Mouse (Mus musculus) limb, embryonic 11.5 days (tissue): Measurements from ENCODE around the gene Gna13. TPM values are rescaled to one million over a fixed set of nuclear protein-coding genes. Genes with fewer than 3 reads are reported as not detected.

Experiments used
- ATAC-seq: fragments of 200-750 bp; cut with Nextera tagmentation; 2 replicates; pipeline ENCODE4 v1.8.0; 2017; ENCODE audit warnings: low read depth; ENCODE audit not compliant: insufficient number of reproducible peaks, low FRiP score, low TSS enrichment
- DNase-seq: peaks from one replicate; pipeline ENCODE4 v3.0.0-alpha.2; 2015; ENCODE audit warnings: low spot score
- H3K27ac ChIP-seq: fragments of 300-500 bp; sonication (generic); replicated peaks from 2 replicates; pipeline ENCODE4 v1.5.1; 2014; ENCODE audit warnings: low read depth, mild to moderate bottlenecking, low read length
- H3K27me3 ChIP-seq: fragments of 300-500 bp; sonication (generic); 2 replicates; pipeline ENCODE4 v1.6.1; 2014; ENCODE audit warnings: mild to moderate bottlenecking, low read length, mixed read lengths; ENCODE audit not compliant: control insufficient read depth, insufficient read depth
- H3K36me3 ChIP-seq: fragments of 300-500 bp; sonication (generic); 2 replicates; pipeline ENCODE4 v1.6.1; 2014; ENCODE audit warnings: mild to moderate bottlenecking, low read length, moderate library complexity, mixed read lengths; ENCODE audit not compliant: control insufficient read depth, insufficient read depth
- H3K4me1 ChIP-seq: fragments of 300-500 bp; sonication (generic); 2 replicates; pipeline ENCODE4 v1.6.1; 2014; ENCODE audit warnings: low read length, mixed read lengths; ENCODE audit not compliant: control insufficient read depth, insufficient read depth
- H3K4me2 ChIP-seq: fragments of 300-500 bp; sonication (generic); 2 replicates; pipeline ENCODE4 v1.6.1; 2014; ENCODE audit warnings: low read depth, mild to moderate bottlenecking, moderate library complexity; ENCODE audit not compliant: severe bottlenecking
- H3K4me3 ChIP-seq: fragments of 300-500 bp; sonication (generic); 2 replicates; pipeline ENCODE4 v1.5.1; 2014; ENCODE audit warnings: low read depth, low read length
- H3K9ac ChIP-seq: fragments of 300-500 bp; sonication (generic); 2 replicates; pipeline ENCODE4 v1.6.1; 2014; ENCODE audit warnings: mild to moderate bottlenecking, low read length
- H3K9me3 ChIP-seq: fragments of 300-500 bp; sonication (generic); 2 replicates; pipeline ENCODE4 v1.6.1; 2016; ENCODE audit warnings: low read length; ENCODE audit not compliant: control insufficient read depth
- WGBS: fragments of 180-500 bp; shearing (Covaris S2); extraction: QIAGEN DNeasy Blood & Tissue Kit; methylation state at CpG from one replicate; pipeline ENCODE4 v1.1.7; 2014; 5-methylcytosine and 5-hydroxymethylcytosine counted together
- polyA plus RNA-seq: library from polyadenylated mRNA; unstranded; fragments of >200 nt; fragmentation: Nextera tagmentation; extraction: Ambion mirVana; gene quantifications from 2 replicates; pipeline ENCODE4 v1.2.1, GENCODE M21; 2014

The Gna13 gene
- polyA plus RNA-seq, 1 experiment from 2014 or later, result 25.4 TPM

DNA sequence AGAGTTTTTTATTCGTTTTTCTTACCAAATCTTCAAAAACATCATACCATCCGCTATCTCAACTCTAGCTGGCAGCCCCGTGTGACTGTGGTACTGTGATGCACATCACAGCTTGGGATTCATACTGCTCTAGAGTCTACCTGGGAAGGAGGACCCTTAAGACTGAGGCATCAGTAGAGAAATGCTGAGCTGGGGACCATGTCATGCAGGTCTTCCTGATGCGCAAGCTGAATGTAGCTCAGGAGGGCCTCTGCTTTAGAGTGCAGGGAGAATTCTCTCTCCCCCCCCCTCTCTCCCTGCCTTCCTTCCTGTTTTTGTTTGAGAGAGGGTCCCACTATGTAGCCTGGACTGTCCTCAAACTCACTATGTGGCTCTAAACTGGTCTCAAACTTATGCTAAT, 78.0 kb downstream of the Gna13 start:
- DNase-seq (no peak), ATAC-seq (no peak)
- no peak overlapping the region for H3K4me3 ChIP-seq
- WGBS, result 63% methylated on average over 4 of the region's 4 CpGs
- H3K4me2 ChIP-seq, result peak overlapping the region; percentile 83; the same call in 1 of the 2 replicates
- H3K36me3 ChIP-seq, result 0 out of 2 replicates have a peak, but pooled peaks cover 2% of the 10 kb centered on the region
- H3K27me3 ChIP-seq, result no peaks in the 10 kb centered on the region
- no peak overlapping the region for H3K27ac ChIP-seq
- no peaks in the 10 kb centered on the region for H3K9me3 ChIP-seq
- no peaks in the 10 kb centered on the region for H3K4me1 ChIP-seq
- no peak overlapping the region for H3K9ac ChIP-seq

DNA sequence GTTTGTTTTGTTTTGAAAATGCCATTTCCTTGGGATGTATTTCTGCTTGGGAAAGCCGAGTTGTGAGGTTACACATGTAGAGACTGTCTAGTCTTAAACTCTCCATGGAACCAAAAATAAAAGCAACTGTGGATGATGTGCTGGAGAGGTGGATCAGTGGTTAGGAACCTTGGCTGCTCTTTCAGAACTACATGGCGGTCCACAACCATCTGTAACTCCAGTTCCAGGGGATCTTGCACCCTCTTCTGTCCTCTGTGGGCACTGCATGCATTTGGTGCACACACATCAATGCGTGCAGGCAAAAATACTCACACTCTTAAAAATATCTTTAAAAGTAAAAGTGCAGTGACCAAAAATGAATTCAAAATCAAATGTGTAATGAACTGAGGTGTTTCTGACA, 78.5 kb downstream of the Gna13 start:
- DNase-seq, result peak; percentile 58
- no peak overlapping the region for H3K4me2 ChIP-seq

DNA sequence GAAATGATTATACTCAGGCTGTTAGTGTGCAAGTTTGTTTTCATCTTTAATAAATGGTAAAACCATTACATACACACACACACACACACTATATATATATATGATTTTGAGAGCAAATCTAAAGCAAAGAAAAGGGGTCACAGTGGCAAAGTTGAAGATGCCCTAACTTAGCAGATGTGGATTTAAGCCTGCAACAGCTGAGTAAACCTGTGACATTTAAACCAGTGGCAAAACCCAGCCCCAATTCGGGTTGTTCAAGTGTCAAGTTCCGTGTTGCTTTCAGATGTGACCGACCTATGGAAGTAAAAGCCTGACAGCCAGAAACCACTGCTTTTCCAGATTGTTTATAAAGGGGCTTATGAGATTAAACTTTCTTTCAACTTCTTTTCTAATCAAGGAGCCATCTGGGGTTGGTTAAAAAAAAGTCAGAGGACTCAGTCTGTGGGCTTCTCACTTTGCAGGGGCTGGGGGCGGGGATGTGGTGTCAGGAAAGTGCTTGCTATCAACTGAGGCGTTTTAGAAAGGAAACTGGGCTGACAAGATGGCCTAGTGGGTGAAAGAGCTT, 79.6 kb downstream of the Gna13 start:
- H3K27me3 ChIP-seq, result no peaks in the 10 kb centered on the region
- no peaks in the 10 kb centered on the region for H3K9me3 ChIP-seq
- H3K27ac ChIP-seq, result no peak overlapping the region
- no peak overlapping the region for H3K9ac ChIP-seq
- H3K4me3 ChIP-seq, result no peak overlapping the region
- H3K4me1 ChIP-seq, result no peaks in the 10 kb centered on the region
- no peak overlapping the region for H3K4me2 ChIP-seq
- H3K36me3 ChIP-seq, result no peaks in the 10 kb centered on the region
- WGBS, result 36% methylated on average over 5 of the region's 5 CpGs
- ATAC-seq (no peak), DNase-seq (no peak)

More for the DNA sequence above, 78.5 kb downstream of the Gna13 start:
- no peaks in the 10 kb centered on the region for H3K27me3 ChIP-seq
- 65% methylated on average over 3 of the region's 3 CpGs for WGBS
- no peak overlapping the region for H3K27ac ChIP-seq
- H3K4me3 ChIP-seq, result no peak overlapping the region
- ATAC-seq, result no peak
- H3K9me3 ChIP-seq, result no peaks in the 10 kb centered on the region
- no peak overlapping the region for H3K9ac ChIP-seq
- H3K4me1 ChIP-seq, result no peaks in the 10 kb centered on the region
- no peaks in the 10 kb centered on the region for H3K36me3 ChIP-seq

DNA sequence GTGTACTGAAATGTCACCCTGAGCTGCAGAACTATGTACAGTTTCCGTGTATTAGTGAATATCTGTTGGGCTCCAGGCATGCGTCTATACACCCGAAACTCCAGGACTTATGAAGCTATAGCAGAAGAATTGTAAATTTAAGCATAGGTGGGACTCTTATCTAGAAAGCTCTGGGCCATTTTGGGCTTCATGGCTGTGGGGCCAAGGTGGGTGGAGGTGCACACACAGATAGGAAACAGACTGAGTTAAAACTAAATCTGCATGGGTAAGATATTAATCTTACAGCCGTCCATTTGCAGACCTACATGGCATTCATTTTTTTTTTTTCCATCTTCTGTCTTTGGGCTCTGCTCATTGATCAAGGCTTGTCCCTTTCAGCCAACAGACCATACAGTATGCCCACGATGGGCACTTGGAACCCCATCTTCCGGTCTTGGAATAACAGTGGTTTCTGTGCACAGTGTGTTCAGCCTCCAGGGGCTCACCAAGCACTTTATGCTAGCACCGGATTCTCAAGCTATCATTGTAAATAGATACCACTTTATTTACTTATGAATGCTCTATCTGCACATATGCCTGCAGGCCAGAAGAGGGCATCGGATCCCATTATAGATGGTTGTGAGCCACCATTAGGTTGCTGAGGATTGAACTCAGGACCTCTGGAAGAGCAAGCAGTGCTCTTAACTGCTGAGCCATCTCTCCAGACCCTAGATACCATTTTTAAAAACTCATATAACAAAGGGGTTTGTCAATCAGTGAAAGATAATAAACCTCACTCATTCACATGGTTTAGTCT, 81.0 kb downstream of the Gna13 start:
- Histone ChIP-seq H3K9me3 (no peaks in the 10 kb centered on the region), H3K4me1 (no peaks in the 10 kb centered on the region), H3K4me2 (no peak overlapping the region), H3K36me3 (no peaks in the 10 kb centered on the region), H3K27me3 (no peaks in the 10 kb centered on the region), H3K27ac (no peak overlapping the region), H3K9ac (no peak overlapping the region), H3K4me3 (no peak overlapping the region)
- ATAC-seq, result no peak
- no peak for DNase-seq
- WGBS, result 94% methylated on average over 8 of the region's 8 CpGs

DNA sequence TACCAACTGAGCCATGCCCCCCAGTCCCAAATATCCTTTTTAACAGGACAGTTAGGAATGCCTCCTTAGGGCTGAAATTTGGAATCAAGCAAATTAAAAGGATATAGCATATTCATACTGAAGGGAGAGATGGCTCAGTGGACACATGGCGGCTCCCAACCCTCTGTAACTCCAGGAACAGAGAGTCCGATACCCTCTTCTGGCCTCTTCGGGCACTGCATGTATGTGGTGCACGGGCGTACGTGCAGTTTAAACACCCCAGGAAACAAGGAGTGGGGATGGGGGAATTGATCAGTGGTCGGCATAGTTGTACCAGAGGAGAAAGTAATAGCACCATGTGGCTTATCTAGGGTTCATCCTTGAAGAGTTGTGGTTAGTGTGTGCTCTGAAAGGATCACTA, 82.0 kb downstream of the Gna13 start:
- H3K27ac ChIP-seq, result no peak overlapping the region
- no peaks in the 10 kb centered on the region; the same call in 1 of the 2 replicates for H3K36me3 ChIP-seq
- no peak overlapping the region for H3K4me3 ChIP-seq
- no peak overlapping the region for H3K9ac ChIP-seq
- ATAC-seq, result no peak
- no peak overlapping the region for H3K4me2 ChIP-seq
- H3K9me3 ChIP-seq, result no peaks in the 10 kb centered on the region
- WGBS, result 65% methylated on average over 7 of the region's 7 CpGs
- no peaks in the 10 kb centered on the region for H3K27me3 ChIP-seq
- H3K4me1 ChIP-seq, result no peaks in the 10 kb centered on the region
- peak; percentile 61 for DNase-seq

DNA sequence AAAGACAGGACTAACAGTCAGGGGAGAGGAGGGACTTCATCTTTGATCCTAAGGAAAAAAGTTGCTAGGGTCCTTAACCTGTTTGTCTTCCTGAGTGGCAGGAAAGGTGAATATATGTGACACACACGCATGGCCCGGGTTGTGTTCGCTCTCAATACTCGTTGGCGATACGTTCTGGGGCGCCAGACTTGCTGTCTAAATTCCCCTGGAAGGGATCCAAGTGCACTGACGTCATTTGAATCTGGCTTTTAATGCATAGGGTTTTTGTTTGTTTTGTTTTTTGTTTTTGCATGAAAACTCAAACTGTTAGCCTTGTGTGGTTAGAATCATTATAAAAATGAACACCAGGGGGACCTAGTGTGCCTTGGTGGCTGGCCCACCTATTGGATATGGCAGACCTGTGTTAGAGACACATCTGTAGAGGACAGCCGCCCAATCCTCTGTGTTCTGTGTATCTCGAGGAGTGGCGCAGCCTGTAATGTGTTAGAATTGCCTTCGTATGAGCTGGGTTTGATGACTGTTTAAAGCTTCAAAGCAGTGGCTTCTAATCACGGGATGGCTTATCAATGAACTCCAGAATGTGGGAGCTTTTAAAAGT, 82.9 kb downstream of the Gna13 start:
- Histone ChIP-seq H3K27ac (no peak overlapping the region), H3K36me3 (no peaks in the 10 kb centered on the region; the same call in 1 of the 2 replicates), H3K27me3 (no peaks in the 10 kb centered on the region), H3K4me2 (no peak overlapping the region), H3K9ac (no peak overlapping the region), H3K4me1 (no peaks in the 10 kb centered on the region), H3K4me3 (no peak overlapping the region), H3K9me3 (no peaks in the 10 kb centered on the region)
- ATAC-seq (no peak), DNase-seq (peak; percentile 43)
- 56% methylated on average over 13 of the region's 13 CpGs for WGBS

Other genes starting within 250 kb of the Gna13 start
- gene E030025P04Rik, start 218.5 kb upstream of the Gna13 start, polyA plus RNA-seq, result not detected in 2 replicates
- gene Rgs9, start 64.7 kb upstream of the Gna13 start, polyA plus RNA-seq, result 2.8 and 3.1 TPM in 2 replicates
- not detected in 2 replicates for gene 9930022D16Rik, start 51.1 kb downstream of the Gna13 start, polyA plus RNA-seq
- gene Amz2, start 63.1 kb downstream of the Gna13 start, polyA plus RNA-seq, result 44.8 and 50.1 TPM in 2 replicates
- gene Arsg, start 110.5 kb downstream of the Gna13 start, polyA plus RNA-seq, result 1.6 and 2.2 TPM in 2 replicates
- gene Slc16a6, start 110.8 kb downstream of the Gna13 start, polyA plus RNA-seq, result 2.9 and 3.6 TPM in 2 replicates
- 23.3 and 27.7 TPM in 2 replicates for gene Wipi1, start 249.1 kb downstream of the Gna13 start, polyA plus RNA-seq